Mouse (Mus musculus) hindbrain, embryonic 14.5 days (tissue): ENCODE data around the gene Jak1. TPM values are rescaled to one million over a fixed set of nuclear protein-coding genes. Genes with fewer than 3 reads are reported as not detected.
A peak's percentile ranks its signal among the peaks of the same experiment; 100 is the strongest.

ENCODE experiments used
- ATAC-seq: fragments of 200-750 bp; cut with Nextera tagmentation; 2 replicates; pipeline ENCODE4 v1.8.0; 2017; ENCODE audit warnings: moderate number of reproducible peaks, mild to moderate bottlenecking, moderate TSS enrichment, moderate library complexity; ENCODE audit not compliant: low FRiP score
- DNase-seq: peaks from one replicate; pipeline ENCODE4 v3.0.0-alpha.2; 2015; ENCODE audit warnings: low spot score
- H3K27ac ChIP-seq: fragments of 300-500 bp; sonication (generic); 2 replicates; pipeline ENCODE4 v1.5.1; 2014; ENCODE audit warnings: mild to moderate bottlenecking, moderate library complexity
- H3K27me3 ChIP-seq: fragments of 300-500 bp; sonication (generic); 2 replicates; pipeline ENCODE4 v1.6.1; 2014; ENCODE audit warnings: mild to moderate bottlenecking, low read length, mixed read lengths; ENCODE audit not compliant: control insufficient read depth, insufficient read depth
- H3K36me3 ChIP-seq: fragments of 300-500 bp; sonication (generic); replicated peaks from 2 replicates; pipeline ENCODE4 v1.6.1; 2014; ENCODE audit not compliant: control insufficient read depth, insufficient read depth
- H3K4me1 ChIP-seq: fragments of 300-500 bp; sonication (generic); replicated peaks from 2 replicates; pipeline ENCODE4 v1.6.1; 2014; ENCODE audit warnings: antibody characterized with exemption, low read length, mixed read lengths; ENCODE audit not compliant: control insufficient read depth, insufficient read depth
- H3K4me2 ChIP-seq: fragments of 300-500 bp; sonication (generic); replicated peaks from 2 replicates; pipeline ENCODE4 v1.6.1; 2014; ENCODE audit warnings: mild to moderate bottlenecking, moderate library complexity
- H3K4me3 ChIP-seq: fragments of 300-500 bp; sonication (generic); replicated peaks from 2 replicates; pipeline ENCODE4 v1.5.1; 2014; ENCODE audit warnings: mild to moderate bottlenecking, low read length
- H3K9ac ChIP-seq: fragments of 300-500 bp; sonication (generic); 2 replicates; pipeline ENCODE4 v1.6.1; 2014
- H3K9me3 ChIP-seq: fragments of 300-500 bp; sonication (generic); 2 replicates; pipeline ENCODE4 v1.6.1; 2016; ENCODE audit warnings: low read length; ENCODE audit not compliant: control insufficient read depth
- WGBS: fragments of 180-500 bp; shearing (Covaris S2); extraction: QIAGEN DNeasy Blood & Tissue Kit; methylation state at CpG from one replicate; pipeline ENCODE4 v1.1.7; 2014; 5-methylcytosine and 5-hydroxymethylcytosine counted together
- polyA plus RNA-seq: library from polyadenylated mRNA; unstranded; fragments of >200 nt; fragmentation: Nextera tagmentation; extraction: Ambion mirVana; gene quantifications from 2 replicates; pipeline ENCODE4 v1.2.1, GENCODE M21; 2014

Jak1 gene
- polyA plus RNA-seq, 1 experiment from 2014 or later = 100 TPM

GRCm38 (mm10) chr4:101298311-101298990 is 33.4 kb upstream of the Jak1 start:
- no peak overlapping the region for H3K4me2 ChIP-seq
- H3K27ac ChIP-seq = no peak overlapping the region
- DNase-seq = no peak
- no peak overlapping the region for H3K4me3 ChIP-seq
- H3K9me3 ChIP-seq = no peaks in the 10 kb centered on the region
- 73% methylated on average over 12 of the region's 12 CpGs for WGBS
- no peak for ATAC-seq
- H3K27me3 ChIP-seq = peaks cover 21% of the 10 kb centered on the region
- peaks cover 1% of the 10 kb centered on the region; the same call in 1 of the 2 replicates for H3K4me1 ChIP-seq
- H3K9ac ChIP-seq = no peak overlapping the region
- H3K36me3 ChIP-seq = no peaks in the 10 kb centered on the region

- Histone ChIP-seq H3K4me3 (no peak overlapping the region), H3K27me3 (peaks cover 28% of the 10 kb centered on the region), H3K4me2 (no peak overlapping the region), H3K36me3 (no peaks in the 10 kb centered on the region), H3K9ac (no peak overlapping the region), H3K4me1 (peaks cover 8% of the 10 kb centered on the region), H3K27ac (no peak overlapping the region), H3K9me3 (no peaks in the 10 kb centered on the region)
- no peak for ATAC-seq
- DNase-seq = no peak
- WGBS = 85% methylated on average over 7 of the region's 7 CpGs
Observed at GRCm38 (mm10) chr4:101296836-101297235, 31.8 kb upstream of the Jak1 start.

GRCm38 (mm10) chr4:101295788-101296187 is 30.7 kb upstream of the Jak1 start:
- Histone ChIP-seq H3K36me3 (no peaks in the 10 kb centered on the region), H3K27ac (no peak overlapping the region), H3K4me1 (peaks cover 10% of the 10 kb centered on the region), H3K4me3 (no peak overlapping the region), H3K9me3 (no peaks in the 10 kb centered on the region), H3K4me2 (no peak overlapping the region), H3K27me3 (peaks cover 38% of the 10 kb centered on the region), H3K9ac (no peak overlapping the region)
- ATAC-seq = no peak
- no peak for DNase-seq
- WGBS = 83% methylated on average over 3 of the region's 3 CpGs

- no peak for DNase-seq
- Histone ChIP-seq H3K4me2 (peak overlapping the region; percentile 86), H3K27me3 (peaks cover 51% of the 10 kb centered on the region), H3K36me3 (no peaks in the 10 kb centered on the region), H3K4me1 (peaks cover 10% of the 10 kb centered on the region), H3K9me3 (no peaks in the 10 kb centered on the region), H3K9ac (no peak overlapping the region), H3K4me3 (no peak overlapping the region), H3K27ac (no peak overlapping the region)
- 52% methylated on average over 9 of the region's 9 CpGs for WGBS
- no peak for ATAC-seq
Observed at GRCm38 (mm10) chr4:101293661-101294060, 28.6 kb upstream of the Jak1 start.

GRCm38 (mm10) chr4:101292736-101293541 is 27.9 kb upstream of the Jak1 start:
- no peak overlapping the region for H3K27ac ChIP-seq
- H3K9ac ChIP-seq = peak overlapping the region; percentile 13; the same call in 1 of the 2 replicates
- WGBS = 2% methylated on average over 49 of the region's 49 CpGs
- H3K27me3 ChIP-seq = peaks cover 51% of the 10 kb centered on the region
- H3K4me2 ChIP-seq = peak overlapping the region; percentile 86
- peaks cover 10% of the 10 kb centered on the region for H3K4me1 ChIP-seq
- DNase-seq (no peak), ATAC-seq (0 out of 2 replicates have a peak, but pooled peaks have one; percentile 53)
- no peaks in the 10 kb centered on the region for H3K36me3 ChIP-seq
- no peaks in the 10 kb centered on the region for H3K9me3 ChIP-seq
- peak overlapping the region; percentile 32 for H3K4me3 ChIP-seq

GRCm38 (mm10) chr4:101292028-101292735 is 27.1 kb upstream of the Jak1 start:
- H3K4me3 ChIP-seq = peak overlapping the region; percentile 32
- no peak overlapping the region for H3K27ac ChIP-seq
- peak; percentile 59 for DNase-seq
- peaks cover 51% of the 10 kb centered on the region for H3K27me3 ChIP-seq
- peaks cover 10% of the 10 kb centered on the region for H3K4me1 ChIP-seq
- no peaks in the 10 kb centered on the region for H3K9me3 ChIP-seq
- peak overlapping the region; percentile 49 for H3K9ac ChIP-seq
- ATAC-seq = peak; percentile 51; the same call in 1 of the 2 replicates
- no peaks in the 10 kb centered on the region for H3K36me3 ChIP-seq
- 2% methylated on average over 41 of the region's 41 CpGs for WGBS
- H3K4me2 ChIP-seq = peak overlapping the region; percentile 86

GRCm38 (mm10) chr4:101288292-101288691 is 23.2 kb upstream of the Jak1 start:
- Histone ChIP-seq H3K27ac (no peak overlapping the region), H3K4me1 (peaks cover 7% of the 10 kb centered on the region), H3K36me3 (no peaks in the 10 kb centered on the region), H3K4me2 (no peak overlapping the region), H3K27me3 (peaks cover 28% of the 10 kb centered on the region), H3K9ac (no peak overlapping the region), H3K9me3 (no peaks in the 10 kb centered on the region), H3K4me3 (no peak overlapping the region)
- WGBS = 35% methylated on average over 11 of the region's 11 CpGs
- ATAC-seq (peak; percentile 46; the same call in 1 of the 2 replicates), DNase-seq (no peak)

- H3K36me3 ChIP-seq = no peaks in the 10 kb centered on the region
- no peak overlapping the region for H3K4me3 ChIP-seq
- H3K27ac ChIP-seq = no peak overlapping the region
- no peaks in the 10 kb centered on the region for H3K9me3 ChIP-seq
- WGBS = 77% methylated on average over 6 of the region's 6 CpGs
- DNase-seq (no peak), ATAC-seq (no peak)
- no peak overlapping the region for H3K9ac ChIP-seq
- H3K4me2 ChIP-seq = no peak overlapping the region
- peaks cover 20% of the 10 kb centered on the region for H3K27me3 ChIP-seq
- no peaks in the 10 kb centered on the region for H3K4me1 ChIP-seq
Observed at GRCm38 (mm10) chr4:101286562-101286961, 21.5 kb upstream of the Jak1 start.

GRCm38 (mm10) chr4:101285906-101286432 is 20.9 kb upstream of the Jak1 start:
- 75% methylated on average over 2 of the region's 2 CpGs for WGBS
- no peak for ATAC-seq
- no peak overlapping the region for H3K4me2 ChIP-seq

More at GRCm38 (mm10) chr4:101285906-101286432, 20.9 kb upstream of the Jak1 start:
- no peaks in the 10 kb centered on the region for H3K9me3 ChIP-seq
- H3K36me3 ChIP-seq = no peaks in the 10 kb centered on the region
- H3K27me3 ChIP-seq = peaks cover 15% of the 10 kb centered on the region
- no peak for DNase-seq
- no peak overlapping the region for H3K9ac ChIP-seq
- H3K4me3 ChIP-seq = no peak overlapping the region
- no peak overlapping the region for H3K27ac ChIP-seq
- no peaks in the 10 kb centered on the region for H3K4me1 ChIP-seq
